Mouse (Mus musculus) fat pad, adult 2 months (tissue): ENCODE measurements at regions not wholly inside any gene's neighbourhood (a gene's known extent, or its start where the extent isn't known, plus 50 kb on each side); places are given as distances from the start of the nearest gene placed in this dataset.
A peak's percentile ranks its signal among the peaks of the same experiment; 100 is the strongest.

Source experiments
- DNase-seq: peaks from one replicate; pipeline ENCODE4 v3.0.0-alpha.2; 2011; ENCODE audit warnings: low read depth, low spot score; ENCODE audit errors: extremely low read depth

DNA sequence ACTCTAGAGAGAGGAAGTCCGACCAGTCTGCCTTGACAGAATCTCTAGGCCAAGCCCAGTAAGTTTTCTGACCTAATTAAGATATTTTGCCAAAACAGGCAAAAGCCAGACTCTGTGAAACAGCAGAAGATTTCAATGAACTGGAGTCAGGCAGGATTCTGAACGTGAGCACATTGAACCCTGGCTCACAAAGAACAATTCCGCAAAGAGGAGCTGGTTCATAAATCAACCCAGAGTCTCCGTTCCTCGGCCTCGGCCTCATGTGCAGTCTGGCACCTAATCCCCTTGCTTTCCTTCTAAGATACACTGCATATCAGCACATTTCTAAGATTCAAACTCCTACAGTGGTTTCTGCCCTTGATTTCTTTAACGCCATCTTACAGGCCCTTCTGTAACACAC is 452.7 kb upstream of the Adamts9 start:
- no peak for DNase-seq

DNA sequence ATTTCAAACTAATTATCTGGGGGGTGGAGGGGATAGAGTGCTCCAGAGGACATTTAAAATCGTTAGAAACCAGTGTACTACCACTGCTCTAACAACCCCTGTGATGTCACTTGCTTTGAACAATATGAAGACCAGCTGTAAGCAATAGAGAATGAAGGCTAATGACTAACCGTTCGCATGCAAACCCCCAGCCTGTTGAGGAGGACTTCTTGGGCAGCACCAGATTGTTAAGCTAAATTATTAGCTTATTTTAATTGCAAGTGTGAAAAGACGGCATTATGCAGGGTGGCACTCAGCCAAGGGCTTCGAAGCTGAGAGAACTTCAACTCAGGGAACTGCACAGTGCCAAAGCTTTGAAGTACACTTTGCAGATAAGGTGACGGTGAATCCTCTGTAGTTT is 452.0 kb upstream of the Adamts9 start:
- no peak for DNase-seq

DNA sequence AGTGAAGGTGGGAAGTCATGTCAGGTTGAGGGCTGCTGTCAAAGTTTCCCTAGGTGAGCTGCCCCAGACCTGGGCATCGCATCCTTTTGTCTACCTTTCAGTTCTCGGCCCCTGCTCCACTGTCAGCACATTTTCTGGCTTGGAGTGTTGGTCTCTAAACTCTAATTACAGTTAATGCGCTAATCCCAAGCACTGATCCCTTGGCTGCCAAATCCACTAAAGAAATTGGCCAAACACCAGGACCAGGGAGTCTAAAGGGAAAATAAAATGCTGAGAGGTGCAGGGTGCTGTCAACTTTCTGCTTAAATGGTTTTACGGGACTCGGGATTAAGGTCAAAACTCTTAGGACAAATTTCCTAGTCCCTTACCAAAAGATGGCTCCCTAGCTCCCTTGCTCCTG is 450.3 kb upstream of the Adamts9 start:
- DNase-seq: no peak

DNA sequence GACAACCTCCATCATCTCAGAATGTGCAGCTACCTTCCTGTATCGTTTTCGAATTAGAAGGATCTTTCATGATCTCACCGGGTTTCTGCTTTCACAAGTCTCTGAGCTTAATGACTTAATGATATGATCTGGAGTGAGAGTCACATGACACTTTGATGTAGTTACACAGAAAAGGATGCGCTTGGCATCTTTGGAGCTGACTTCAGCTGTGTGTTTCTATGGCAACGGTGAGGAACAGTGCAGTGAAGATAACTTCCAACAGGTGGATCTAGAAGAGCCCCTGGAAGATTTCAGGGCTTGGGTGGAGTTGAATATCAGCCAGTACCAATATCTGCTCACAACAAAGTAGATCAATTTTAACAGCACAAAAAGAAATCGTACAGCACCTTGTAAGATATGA is 449.1 kb upstream of the Adamts9 start:
- DNase-seq: no peak

DNA sequence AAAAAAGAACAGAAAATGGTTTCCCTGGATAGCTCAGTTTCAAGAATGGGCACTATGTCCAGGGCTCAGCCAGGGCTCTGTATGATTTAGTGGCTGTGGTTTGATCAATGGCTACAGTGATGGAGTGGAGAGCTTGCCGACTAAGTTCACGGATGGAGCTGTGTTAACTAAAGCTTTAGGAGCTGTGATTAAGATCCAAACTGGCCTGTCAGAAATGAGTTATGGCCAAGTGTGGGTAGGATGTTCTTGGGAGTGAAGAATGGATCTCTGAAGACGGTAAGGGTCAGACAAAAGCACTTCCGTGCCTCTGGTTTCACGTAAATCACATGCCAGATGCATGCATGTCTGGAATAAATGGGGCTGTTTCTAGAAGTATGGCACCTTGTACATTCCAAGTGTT is 447.9 kb upstream of the Adamts9 start:
- no peak for DNase-seq

DNA sequence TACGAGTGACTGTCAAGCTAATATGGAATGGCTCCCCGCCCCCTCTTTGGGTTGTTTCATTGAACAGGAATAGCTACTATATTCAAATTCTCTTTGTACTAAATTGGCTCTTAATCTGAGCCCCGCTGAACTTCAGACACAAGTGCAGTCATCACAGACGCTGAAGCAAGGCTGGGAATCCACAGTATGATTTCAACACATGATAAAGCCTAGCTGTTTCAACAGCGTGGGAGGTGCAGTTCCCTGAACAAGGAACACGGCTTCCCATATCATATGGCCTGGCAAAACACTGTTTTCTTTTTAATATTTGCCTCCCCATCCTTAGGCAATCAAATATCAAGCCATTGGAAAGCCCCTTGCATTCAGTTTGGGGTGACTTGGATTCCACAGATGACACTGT is 428.0 kb upstream of the Adamts9 start:
- peak; percentile 28 for DNase-seq

DNA sequence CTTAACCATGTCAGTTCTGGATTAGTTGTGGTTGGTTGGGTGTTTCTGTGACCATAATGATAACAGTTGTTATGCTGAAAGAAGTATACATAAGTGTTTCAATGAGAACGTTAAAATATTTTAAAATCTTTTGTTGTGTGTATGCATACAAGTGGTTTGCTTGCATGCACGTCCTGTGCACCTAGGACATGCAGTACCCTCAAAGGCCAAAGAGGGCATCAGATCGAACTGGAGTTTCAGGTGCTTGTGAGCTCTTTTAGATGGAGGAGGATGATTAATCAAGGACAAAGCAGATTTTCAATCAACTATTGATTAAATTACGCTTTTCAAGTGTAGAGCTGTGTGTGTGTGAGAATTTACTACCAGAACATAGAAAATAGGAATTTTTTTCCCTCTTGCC is 420.6 kb upstream of the Adamts9 start:
- no peak for DNase-seq

DNA sequence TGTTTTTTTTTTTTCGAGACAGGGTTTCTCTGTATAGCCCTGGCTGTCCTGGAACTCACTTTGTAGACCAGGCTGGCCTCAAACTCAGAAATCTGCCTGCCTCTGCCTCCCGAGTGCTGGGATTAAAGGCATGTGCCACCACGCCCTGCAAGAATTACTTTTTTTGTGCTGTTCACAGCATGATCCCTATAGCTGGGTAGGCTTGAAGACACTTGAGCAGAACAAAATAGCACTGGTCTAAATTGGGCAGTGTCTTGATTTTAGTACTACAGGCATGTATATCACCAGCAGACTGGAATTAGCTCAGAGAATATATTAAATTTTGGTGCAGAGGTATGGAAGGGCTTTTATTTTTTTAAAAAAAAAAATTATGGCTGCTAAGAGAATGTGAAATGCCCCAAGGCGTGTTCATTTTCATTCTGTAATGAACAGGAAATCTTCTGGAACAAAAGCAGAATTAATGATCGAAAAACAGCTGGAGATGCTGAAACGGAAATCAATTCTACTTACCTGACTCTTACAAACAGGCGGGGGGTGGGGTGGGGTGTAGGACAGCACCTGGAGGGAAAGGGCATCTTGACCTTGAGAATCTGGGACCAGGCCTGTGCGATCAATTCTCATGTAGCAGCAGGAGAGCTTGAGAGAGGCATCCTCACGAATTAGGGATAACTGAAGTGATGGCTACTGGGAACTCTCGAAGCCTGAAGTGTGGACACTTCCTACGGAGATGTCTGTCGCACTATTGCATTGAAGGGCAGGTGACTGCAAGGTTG is 410.2 kb upstream of the Adamts9 start:
- DNase-seq: no peak

DNA sequence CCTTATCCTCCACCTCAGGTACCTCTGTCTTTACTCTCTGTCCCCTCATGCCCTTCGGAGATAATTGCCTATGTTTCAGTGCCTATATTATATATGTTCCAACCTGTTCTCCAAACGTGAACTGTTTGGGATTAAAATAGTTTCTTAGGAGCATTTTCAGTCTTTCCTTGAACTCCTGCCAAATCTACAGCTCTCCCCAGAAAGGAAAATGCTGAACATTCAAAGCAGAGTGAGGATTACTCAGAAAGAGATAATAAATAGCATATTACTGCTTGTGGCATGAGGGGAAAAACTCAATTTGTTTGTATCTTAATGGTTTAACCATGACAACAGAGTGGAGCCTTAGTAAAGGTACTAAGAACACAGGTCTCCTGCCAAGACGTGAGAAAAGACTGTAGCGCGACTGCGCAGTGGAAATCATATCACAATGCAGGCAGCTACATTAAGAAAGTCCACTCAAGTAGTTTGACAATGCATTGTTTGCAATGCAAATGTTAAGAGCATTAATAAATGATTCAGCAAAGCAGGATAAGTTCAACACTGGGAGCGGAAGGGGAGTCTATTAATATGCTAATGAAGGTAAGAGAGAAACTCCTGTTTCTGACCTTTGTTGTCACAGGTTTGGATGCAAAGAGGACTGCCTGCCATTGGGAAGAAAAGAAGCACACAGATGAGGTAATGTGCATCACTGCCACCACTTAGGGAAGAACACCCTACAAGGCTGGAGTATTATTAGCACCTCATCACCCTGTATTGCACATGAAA is 406.8 kb upstream of the Adamts9 start:
- no peak for DNase-seq

DNA sequence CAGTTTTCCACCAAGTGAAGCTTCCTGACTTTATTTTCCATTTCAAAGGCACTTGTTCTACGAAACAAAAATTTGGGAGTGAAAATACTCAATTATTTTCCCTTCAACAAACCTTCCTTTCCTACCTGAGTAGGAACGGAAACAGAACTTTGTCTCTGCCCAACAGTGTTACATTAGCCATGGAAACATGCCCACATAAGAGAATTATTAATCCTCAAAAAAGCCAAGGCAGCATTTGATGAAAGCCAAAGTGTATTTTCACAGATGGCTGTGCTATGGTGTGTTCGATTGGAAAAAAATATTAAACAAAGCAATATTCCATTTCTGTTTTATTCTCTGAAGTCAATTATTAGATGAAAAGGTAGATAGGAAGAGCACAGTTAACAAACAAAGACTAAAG is 404.8 kb upstream of the Adamts9 start:
- DNase-seq: no peak

DNA sequence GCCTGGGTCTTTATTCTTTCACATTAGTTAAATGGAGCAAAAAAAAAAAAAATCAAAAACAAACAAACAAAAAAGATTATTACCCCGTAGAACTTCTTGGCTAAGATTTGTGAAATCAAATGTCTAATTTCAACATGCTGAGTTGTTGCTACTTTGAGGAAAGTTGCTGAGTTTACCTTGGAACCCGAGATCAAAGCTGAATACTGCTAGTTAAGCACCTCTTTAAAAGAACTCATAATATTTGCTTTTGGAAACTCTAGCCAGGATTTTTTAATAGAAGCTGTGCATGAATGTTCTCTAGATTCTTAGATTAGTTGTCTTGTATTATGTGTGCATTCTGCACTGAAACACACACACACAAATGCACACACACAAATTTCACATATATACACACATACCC is 385.4 kb upstream of the Adamts9 start:
- DNase-seq: peak; percentile 46

DNA sequence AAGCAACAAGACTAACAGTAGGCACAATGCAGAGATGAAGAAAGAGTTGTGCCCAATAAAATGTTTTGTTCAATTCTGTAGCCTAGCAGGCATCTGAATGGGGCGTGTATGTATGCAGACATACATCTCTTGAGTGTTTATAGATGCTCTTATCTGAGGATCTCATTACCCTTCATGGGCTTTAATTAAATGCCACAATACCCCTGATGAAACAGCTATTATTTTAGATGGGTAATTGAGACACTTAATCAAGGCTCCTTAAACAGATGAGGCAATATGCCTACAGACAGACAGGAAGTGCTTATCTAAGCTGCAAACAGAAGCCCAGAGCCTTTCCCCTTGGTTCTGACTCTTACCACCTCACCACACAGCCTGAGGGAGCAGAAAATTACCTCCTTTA is 384.6 kb upstream of the Adamts9 start:
- peak; percentile 54 for DNase-seq

DNA sequence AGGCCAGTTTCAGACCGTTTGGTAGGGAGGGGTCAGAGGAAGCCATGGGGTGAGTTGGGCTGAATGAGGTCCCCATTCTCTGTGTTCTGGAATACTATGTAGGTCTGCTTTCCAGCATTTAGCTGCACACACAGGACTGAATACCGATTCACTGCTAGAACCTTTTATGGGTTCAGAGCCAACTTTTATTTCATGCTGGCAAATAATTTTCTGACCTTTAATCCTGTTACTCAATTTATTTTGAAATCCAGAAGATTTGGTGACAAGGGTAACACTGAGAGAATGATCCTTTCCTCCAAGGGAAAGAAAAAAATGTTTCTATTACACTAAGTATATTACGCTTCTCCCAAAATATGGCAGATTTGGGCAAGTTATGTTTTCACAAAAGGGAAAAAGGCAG is 380.6 kb upstream of the Adamts9 start:
- no peak for DNase-seq

DNA sequence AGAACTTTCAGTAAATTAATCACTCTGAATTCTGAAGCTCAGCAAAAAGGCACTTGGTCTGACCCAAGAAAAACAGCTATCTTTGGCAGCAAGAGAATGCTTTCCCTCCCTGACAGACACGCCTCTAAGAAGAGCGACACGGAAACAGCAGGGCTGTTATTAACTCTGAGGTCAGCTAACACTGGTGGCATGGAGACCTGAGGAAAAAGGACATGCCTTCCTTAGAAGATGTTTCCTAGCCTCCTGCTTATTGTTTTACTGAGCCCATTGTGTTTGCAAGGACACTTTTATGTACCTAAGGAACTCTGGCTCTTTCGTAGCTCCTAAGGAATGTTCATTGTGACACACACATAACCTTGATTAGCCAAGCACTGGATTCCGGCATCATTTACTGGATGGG is 371.3 kb upstream of the Adamts9 start:
- no peak for DNase-seq

DNA sequence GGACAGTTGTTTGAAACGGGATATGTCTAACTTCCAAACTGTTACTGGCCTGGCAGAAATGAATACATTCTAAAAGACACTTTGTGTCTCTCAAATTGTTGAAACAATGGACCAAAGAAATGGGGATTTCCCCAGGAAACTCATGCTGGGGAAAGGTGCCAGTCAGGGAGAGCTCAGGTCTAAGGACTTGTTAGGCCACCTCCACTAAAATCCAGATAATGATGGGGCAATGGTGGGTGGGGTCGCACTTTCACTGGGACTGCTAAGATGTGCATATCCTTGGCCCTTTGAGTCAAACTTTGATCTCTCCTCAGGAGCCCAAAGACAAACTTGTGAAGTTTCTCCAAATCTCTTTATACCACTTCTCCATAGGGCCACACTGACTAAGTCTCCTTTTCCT is 361.9 kb upstream of the Adamts9 start:
- DNase-seq: no peak

DNA sequence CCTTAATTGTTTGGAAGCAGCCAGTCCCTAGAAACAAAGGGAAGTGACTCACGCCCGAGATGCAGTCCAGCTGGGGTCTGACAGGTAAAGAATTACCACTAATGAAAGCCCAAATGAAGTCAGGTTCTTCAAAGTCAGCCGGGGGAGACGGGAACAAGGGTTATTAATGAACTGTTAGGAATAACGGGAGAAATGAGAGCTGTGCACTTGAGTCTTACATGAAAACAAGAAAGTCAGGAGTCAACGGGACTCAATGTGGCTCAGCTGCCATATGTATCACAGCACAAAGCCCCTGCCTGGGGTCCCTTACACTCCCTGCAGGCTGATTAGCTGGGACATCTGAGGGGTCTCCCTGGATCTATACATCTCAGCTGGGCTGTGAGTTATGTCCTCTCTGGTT is 354.7 kb upstream of the Adamts9 start:
- no peak for DNase-seq

DNA sequence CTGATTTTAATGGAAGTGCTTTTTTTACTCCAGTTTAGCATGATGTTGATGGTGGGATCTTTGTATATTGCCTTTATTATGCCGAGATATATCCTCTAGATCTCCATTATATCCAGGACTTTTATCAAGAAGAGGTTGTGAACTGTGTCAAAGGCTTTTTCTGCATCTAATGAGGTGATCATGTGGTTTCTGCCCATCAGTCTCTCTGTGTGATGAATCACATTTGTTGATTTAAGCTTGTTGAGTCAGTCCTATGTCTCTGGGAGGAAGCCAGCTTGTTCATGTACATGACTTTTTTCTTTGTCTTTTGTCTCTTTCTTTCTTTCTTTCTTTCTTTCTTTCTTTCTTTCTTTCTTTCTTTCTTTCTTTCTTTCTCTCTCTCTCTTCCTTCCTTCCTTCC is 348.4 kb upstream of the Adamts9 start:
- DNase-seq: no peak

DNA sequence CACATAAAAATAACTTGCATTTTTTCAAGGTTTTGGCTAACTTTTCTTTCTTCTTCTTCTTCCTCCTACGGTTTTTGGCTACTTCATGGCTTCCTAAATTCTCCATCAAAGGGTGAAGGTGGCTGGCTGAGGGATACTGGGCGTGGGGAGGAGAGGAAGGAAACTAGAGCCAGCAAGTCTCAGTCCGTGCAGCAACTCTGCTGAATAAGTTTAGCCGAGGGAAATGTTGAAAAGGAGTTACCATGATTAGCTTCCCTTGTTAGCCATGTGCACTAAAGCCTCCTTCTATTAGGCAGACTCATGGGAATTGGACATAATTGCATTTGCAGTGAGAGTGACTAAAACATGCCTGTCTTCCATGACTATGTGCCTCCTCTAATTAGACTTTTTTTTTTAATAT is 345.1 kb upstream of the Adamts9 start:
- no peak for DNase-seq

DNA sequence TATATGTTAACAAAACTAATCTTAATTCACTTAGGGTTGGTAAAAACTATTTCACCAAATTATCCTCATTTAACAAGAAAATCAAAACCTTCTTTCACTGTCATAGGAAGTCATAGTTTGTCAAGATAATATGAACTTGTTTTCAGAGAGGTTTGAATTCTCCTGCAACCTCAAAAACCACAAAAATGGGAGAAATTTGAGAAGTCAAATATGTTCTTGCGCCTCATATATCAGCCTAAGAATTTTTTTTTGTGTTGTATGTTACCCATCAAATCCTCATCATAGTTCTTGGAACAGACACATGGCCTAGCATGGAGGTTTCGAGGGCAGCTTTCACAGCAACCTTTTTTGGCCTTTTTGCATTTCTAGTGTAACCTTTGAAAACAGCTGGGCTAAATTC is 342.5 kb upstream of the Adamts9 start:
- no peak for DNase-seq

DNA sequence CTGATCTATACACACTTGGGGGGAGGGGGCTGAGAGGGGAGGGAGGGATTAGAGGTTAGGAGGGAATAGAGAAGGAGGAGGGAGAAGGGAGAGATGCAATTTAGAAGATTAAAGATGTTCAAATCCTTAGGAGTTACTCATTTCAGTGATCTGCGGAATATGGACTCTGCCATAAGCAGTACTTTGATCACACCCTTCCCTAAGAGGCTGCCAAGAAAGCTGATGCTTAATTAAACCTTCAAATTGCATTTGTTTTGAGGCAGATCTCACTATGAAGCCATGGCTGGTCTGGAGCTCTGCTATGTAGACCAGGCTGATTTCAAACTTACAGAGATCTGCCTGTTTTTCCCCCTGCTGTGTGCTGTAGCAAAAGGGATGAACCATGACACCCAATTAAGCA is 338.2 kb upstream of the Adamts9 start:
- no peak for DNase-seq

DNA sequence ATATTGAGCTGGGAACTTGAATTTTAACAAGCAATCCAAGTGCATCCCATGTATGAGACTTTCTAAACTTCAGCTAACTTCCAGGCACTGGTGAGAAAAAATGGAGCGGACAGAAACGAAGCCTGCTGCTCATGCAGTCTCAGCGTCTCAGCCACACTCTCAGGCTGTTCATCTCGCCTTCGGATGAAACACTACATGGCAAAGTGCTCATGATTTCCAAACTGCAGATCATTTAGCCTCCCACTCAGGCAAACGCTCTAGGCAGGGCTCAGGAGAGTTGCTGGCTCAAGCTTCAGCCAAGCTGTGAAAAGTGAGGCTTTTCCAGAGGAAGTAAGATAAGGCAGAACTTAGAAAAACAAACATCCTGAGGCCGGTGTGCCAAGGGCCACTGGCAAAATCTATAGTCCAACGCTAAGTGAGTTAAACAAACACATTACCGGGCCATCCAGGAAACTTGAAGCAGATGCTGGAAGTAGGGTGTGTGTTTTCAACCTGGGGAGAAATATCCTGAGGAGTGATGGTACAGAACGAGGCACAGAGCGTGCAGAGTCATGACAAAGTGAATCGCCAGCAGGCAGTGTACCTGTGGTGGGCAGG is 330.7 kb upstream of the Adamts9 start:
- peak; percentile 88 for DNase-seq

DNA sequence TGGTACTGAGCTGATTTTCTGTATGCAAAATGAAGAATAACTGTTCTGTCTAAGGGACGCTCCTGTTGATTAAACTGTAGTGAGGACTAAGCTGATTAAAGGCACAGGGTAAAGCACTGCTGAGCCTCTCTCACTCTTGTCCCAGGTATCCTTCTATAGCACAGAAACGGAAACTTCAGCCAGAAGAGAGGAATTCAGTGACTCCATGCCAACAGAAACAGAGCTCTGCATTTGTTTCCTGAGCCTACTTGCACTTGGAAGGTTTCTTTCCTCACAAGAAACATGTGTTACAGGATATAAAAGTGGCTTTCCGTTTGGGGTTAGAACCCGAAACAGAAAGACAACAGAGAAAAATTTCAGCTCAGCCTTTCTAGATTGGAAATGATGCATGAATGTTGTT is 328.9 kb upstream of the Adamts9 start:
- DNase-seq: no peak
